Mouse (Mus musculus) heart, postnatal 0 days (tissue): ENCODE measurements around the gene Ace2.
A peak's percentile ranks its signal among the peaks of the same experiment; 100 is the strongest.

Experiments used
- CTCF ChIP-seq: IDR thresholded peaks from 2 replicates; pipeline ENCODE4 v1.5.1; 2016; ENCODE audit warnings: antibody characterized with exemption, control low read depth, low read depth
- EP300 ChIP-seq: IDR thresholded peaks from 2 replicates; pipeline ENCODE4 v1.6.1; 2016; ENCODE audit warnings: antibody characterized with exemption, low read depth

DNA sequence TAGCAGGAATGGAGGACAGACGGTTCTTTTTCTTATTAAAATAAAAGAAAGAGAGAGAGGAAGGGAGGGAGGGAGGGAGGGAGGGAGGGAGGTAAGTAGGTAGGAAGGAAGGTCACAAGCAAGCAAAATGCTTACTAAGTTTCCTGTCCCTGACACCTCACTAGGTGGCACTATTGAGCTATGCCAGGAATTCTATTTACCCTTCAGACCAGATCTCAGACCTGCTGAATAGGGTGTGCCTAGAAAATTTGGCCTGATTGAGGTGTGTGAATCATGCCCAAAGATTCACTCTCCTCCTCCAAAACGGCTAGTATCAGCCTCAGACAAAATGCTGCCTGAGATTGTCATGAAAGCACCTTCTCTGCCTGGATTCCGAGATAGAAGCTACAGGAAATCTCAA lies 44.7 kb downstream of the Ace2 start:
- TF ChIP-seq EP300 (no peak), CTCF (peak; percentile 69)
